Mouse (Mus musculus) liver, postnatal 0 days (tissue): ENCODE results near the gene Harbi1. TPM values are rescaled to one million over a fixed set of nuclear protein-coding genes. Genes with fewer than 3 reads are reported as not detected.
A peak's percentile ranks its signal among the peaks of the same experiment; 100 is the strongest.

Experiments used
- ATAC-seq: fragments of 200-750 bp; cut with Nextera tagmentation; 2 replicates; pipeline ENCODE4 v1.8.0; 2017; ENCODE audit warnings: mild to moderate bottlenecking, moderate library complexity
- DNase-seq: peaks from one replicate; pipeline ENCODE4 v3.0.0-alpha.2; 2016
- H3K27ac ChIP-seq: fragments of 300-500 bp; sonication (generic); 2 replicates; pipeline ENCODE4 v1.5.1; 2014; ENCODE audit warnings: antibody characterized with exemption, moderate library complexity, mild to moderate bottlenecking, low read depth
- H3K27me3 ChIP-seq: fragments of 300-500 bp; sonication (generic); 2 replicates; pipeline ENCODE4 v1.6.1; 2014; ENCODE audit warnings: low read length, control low read depth, mixed read lengths; ENCODE audit not compliant: insufficient read depth
- H3K36me3 ChIP-seq: fragments of 300-500 bp; sonication (generic); replicated peaks from 2 replicates; pipeline ENCODE4 v1.6.1; 2014; ENCODE audit warnings: mild to moderate bottlenecking, control low read depth, low read length, moderate library complexity, mixed read lengths; ENCODE audit not compliant: insufficient read depth
- H3K4me1 ChIP-seq: fragments of 300-500 bp; sonication (generic); 2 replicates; pipeline ENCODE4 v1.6.1; 2014; ENCODE audit warnings: antibody characterized with exemption, mild to moderate bottlenecking, control low read depth; ENCODE audit not compliant: insufficient read depth
- H3K4me2 ChIP-seq: fragments of 300-500 bp; sonication (generic); 2 replicates; pipeline ENCODE4 v1.6.1; 2014; ENCODE audit warnings: low read depth, mild to moderate bottlenecking, low read length, moderate library complexity, mixed read lengths
- H3K4me3 ChIP-seq: fragments of 300-500 bp; sonication (generic); 2 replicates; pipeline ENCODE4 v1.5.1; 2014; ENCODE audit warnings: low read depth, low read length
- H3K9ac ChIP-seq: fragments of 300-500 bp; sonication (generic); replicated peaks from 2 replicates; pipeline ENCODE4 v1.6.1; 2014; ENCODE audit warnings: mild to moderate bottlenecking, moderate library complexity
- H3K9me3 ChIP-seq: fragments of 300-500 bp; sonication (generic); 2 replicates; pipeline ENCODE4 v1.6.1; 2016; ENCODE audit warnings: mild to moderate bottlenecking, control low read depth, low read length, mixed read lengths
- CTCF ChIP-seq: sonication (generic); IDR thresholded peaks from 2 replicates; pipeline ENCODE4 v1.5.1; 2016; ENCODE audit warnings: antibody characterized with exemption, low read depth
- EP300 ChIP-seq: IDR thresholded peaks from 2 replicates; pipeline ENCODE4 v1.6.1; 2016; ENCODE audit warnings: antibody characterized with exemption, low read depth, mild to moderate bottlenecking
- WGBS: fragments of 180-500 bp; shearing (Covaris S2); extraction: QIAGEN DNeasy Blood & Tissue Kit; methylation state at CpG from one replicate; pipeline ENCODE4 v1.1.7; 2014; ENCODE audit not compliant: insufficient replicate concordance; 5-methylcytosine and 5-hydroxymethylcytosine counted together
- polyA plus RNA-seq: library from polyadenylated mRNA; unstranded; fragments of >200 nt; fragmentation: Nextera tagmentation; extraction: Ambion mirVana; gene quantifications from 2 replicates; pipeline ENCODE4 v1.2.1, GENCODE M21; 2015

The Harbi1 gene
- polyA plus RNA-seq, 1 experiment from 2014 or later: 7.7 TPM

DNA sequence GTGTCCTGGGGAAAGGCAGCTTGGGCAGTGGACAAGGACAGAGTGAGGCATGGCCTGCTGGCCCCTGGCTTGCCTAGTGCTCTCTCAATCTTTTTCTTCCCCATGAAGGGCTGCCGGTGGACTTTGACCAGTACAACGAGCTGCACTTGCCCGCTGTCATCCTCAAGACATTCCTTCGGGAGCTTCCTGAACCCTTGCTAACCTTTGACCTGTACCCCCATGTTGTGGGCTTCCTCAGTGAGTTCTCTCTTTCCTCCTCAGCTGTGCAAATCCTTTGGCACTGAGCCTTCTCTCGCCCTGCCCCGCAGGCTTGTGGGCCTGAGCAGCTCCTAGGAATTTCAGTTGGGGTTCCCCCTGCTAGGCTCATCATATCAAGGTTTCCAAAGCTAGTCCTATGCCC lies 40.6 kb upstream of the Harbi1 start:
- no peaks in the 10 kb centered on the region for H3K9me3 ChIP-seq
- WGBS: 75% methylated on average over 6 of the region's 6 CpGs
- no peak overlapping the region for H3K4me3 ChIP-seq
- ATAC-seq: no peak
- no peak for TF ChIP-seq CTCF
- no peak for TF ChIP-seq EP300
- H3K9ac ChIP-seq: no peak overlapping the region
- peaks cover 63% of the 10 kb centered on the region for H3K36me3 ChIP-seq
- H3K27me3 ChIP-seq: no peaks in the 10 kb centered on the region
- no peaks in the 10 kb centered on the region for H3K4me1 ChIP-seq
- H3K27ac ChIP-seq: no peak overlapping the region
- no peak overlapping the region for H3K4me2 ChIP-seq
- DNase-seq: no peak

DNA sequence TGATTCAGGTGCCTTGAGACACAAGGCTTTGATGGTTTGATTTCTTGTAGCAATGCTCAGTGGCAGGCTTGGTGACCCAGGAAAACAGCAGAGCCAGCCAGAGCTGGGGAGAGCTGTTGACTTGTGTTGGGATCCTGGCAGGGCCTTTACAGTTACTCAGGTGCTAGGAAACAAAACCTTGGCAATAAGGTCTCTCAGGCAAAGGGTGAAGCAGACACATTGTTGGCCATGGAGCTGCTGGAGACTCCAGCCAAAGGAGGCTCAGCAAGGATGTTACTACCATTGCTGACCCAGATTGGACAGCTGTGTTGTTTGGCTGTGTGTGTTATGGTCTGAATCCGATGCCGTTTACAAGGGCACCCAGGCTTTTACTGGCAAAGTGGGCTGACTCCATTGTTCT lies 37.1 kb upstream of the Harbi1 start:
- no peak for DNase-seq
- Histone ChIP-seq H3K27me3 (no peaks in the 10 kb centered on the region), H3K36me3 (peaks cover 71% of the 10 kb centered on the region), H3K9me3 (no peaks in the 10 kb centered on the region), H3K4me1 (no peaks in the 10 kb centered on the region), H3K4me2 (no peak overlapping the region), H3K27ac (no peak overlapping the region), H3K9ac (no peak overlapping the region), H3K4me3 (no peak overlapping the region)
- ATAC-seq: no peak
- TF ChIP-seq EP300: no peak
- no peak for TF ChIP-seq CTCF
- 94% methylated on average over 2 of the region's 2 CpGs for WGBS

DNA sequence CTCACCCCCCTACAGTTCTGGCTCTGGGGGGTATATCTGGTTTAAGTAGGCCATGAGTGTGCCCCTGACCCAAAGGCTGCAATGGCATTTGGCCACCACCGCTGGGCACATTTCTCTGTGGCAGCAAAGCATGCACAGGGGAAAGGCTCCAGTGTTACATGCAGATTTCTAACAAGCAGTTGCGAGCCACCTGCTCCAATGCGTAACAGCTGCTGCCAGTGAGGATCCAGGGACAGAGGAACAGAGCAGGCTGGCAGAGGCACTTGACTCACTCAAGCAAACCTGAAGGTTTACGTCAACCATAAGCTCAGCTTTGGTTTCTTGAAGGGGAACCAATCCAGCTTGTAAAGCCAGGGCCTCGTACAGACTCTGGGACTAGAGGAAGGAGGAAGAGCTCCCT lies 35.8 kb upstream of the Harbi1 start:
- no peak for ATAC-seq
- WGBS: 80% methylated on average over 5 of the region's 5 CpGs
- Histone ChIP-seq H3K4me2 (no peak overlapping the region), H3K9ac (no peak overlapping the region), H3K4me1 (no peaks in the 10 kb centered on the region), H3K4me3 (no peak overlapping the region), H3K36me3 (peaks cover 67% of the 10 kb centered on the region), H3K27ac (no peak overlapping the region), H3K27me3 (no peaks in the 10 kb centered on the region), H3K9me3 (no peaks in the 10 kb centered on the region)
- no peak for DNase-seq
- no peak for TF ChIP-seq CTCF
- TF ChIP-seq EP300: no peak

DNA sequence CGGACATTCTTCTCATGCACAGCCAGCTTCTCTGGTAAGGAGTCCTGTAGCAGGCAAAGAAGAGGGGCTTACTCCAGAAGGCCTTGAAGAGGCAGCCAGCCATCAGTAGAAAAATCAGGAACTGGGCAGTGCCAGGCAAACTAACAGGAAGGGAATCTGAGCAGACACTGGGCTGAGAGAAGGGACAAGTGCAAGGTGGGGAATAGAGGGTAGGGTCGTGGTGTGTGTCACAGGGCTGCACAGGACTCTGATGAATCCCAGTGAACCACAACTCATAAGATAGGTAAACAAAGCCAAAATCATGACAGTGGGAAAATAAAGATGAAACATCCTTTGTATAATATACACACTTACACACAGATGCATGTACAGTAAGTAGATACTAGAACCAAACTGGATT lies 34.2 kb upstream of the Harbi1 start:
- Histone ChIP-seq H3K9ac (no peak overlapping the region), H3K27ac (no peak overlapping the region), H3K36me3 (peaks cover 67% of the 10 kb centered on the region), H3K4me1 (no peaks in the 10 kb centered on the region), H3K4me3 (no peak overlapping the region), H3K9me3 (no peaks in the 10 kb centered on the region), H3K27me3 (no peaks in the 10 kb centered on the region), H3K4me2 (no peak overlapping the region)
- ATAC-seq (no peak), DNase-seq (no peak)
- 64% methylated on average over 2 of the region's 2 CpGs for WGBS
- no peak for TF ChIP-seq CTCF
- TF ChIP-seq EP300: no peak

DNA sequence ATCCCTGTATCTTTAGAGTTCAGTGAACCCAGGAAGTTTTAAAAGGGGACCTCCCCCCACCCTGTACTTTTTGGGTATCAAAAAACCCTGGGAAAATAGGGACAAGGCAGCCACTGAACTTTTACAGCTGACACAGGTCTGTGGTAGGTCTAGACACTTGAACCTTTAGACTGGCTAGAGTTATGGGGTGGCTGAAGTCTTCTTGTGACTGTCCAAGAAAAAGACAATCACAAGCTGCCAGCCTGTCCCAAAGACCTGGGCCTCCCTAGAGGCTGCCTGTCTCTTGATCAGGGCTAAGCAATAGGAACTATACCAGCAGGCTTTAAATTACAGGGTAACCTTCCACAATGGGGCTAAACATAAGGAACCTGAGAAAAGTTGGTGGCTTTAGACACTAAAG lies 33.7 kb upstream of the Harbi1 start:
- Histone ChIP-seq H3K27me3 (no peaks in the 10 kb centered on the region), H3K4me2 (no peak overlapping the region), H3K4me3 (no peak overlapping the region), H3K9me3 (no peaks in the 10 kb centered on the region), H3K27ac (no peak overlapping the region), H3K9ac (no peak overlapping the region), H3K36me3 (peaks cover 72% of the 10 kb centered on the region), H3K4me1 (no peaks in the 10 kb centered on the region)
- no peak for DNase-seq
- TF ChIP-seq EP300 (no peak), CTCF (no peak)
- ATAC-seq: no peak

DNA sequence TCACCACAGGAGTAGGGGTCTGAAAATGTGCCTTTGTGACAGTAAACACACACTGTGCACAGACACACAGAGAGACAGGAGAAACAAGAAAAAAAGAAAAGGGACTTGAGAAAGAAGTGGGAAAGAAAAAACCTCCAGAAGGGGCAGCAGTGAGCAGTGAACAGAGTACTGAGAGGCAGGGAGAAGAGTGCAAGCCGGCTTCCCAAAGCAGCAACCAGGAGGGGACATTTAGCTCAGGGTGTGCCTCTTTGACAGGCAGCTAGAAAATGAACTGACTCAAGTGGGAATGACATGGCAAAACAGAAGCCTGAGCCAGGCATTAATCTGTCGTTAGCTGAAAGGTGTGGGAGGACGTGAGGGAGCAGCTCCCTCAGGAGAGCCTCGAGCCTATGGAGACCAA lies 27.8 kb upstream of the Harbi1 start:
- Histone ChIP-seq H3K36me3 (peaks cover 61% of the 10 kb centered on the region), H3K9ac (no peak overlapping the region), H3K4me1 (no peaks in the 10 kb centered on the region), H3K27me3 (no peaks in the 10 kb centered on the region), H3K27ac (no peak overlapping the region), H3K4me2 (no peak overlapping the region), H3K9me3 (no peaks in the 10 kb centered on the region), H3K4me3 (no peak overlapping the region)
- WGBS: 60% methylated on average over 4 of the region's 4 CpGs
- TF ChIP-seq CTCF (peak; percentile 56), EP300 (no peak)
- ATAC-seq (no peak), DNase-seq (peak; percentile 48)

DNA sequence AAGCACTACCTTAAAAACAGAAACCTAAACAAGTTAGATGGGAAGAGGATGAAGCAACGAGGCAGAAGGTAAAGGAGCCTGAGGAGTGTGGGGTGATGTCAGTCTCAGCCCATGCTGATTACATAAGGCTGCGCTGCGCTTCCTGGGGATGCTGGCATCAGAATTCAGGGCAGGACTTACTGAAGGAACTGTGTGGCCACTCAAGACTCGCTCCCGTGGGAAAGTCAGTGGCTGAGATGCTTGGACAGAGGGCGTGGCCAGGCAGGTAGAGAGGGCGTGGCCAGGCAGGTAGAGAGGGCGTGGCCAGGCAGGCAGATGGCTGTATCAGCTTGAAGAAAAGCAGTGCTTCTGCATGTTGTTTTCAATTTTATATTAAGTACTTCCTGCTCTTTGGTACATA lies 26.7 kb upstream of the Harbi1 start:
- Histone ChIP-seq H3K9ac (no peak overlapping the region), H3K4me2 (no peak overlapping the region), H3K27me3 (no peaks in the 10 kb centered on the region), H3K4me3 (no peak overlapping the region), H3K27ac (no peak overlapping the region), H3K4me1 (no peaks in the 10 kb centered on the region), H3K9me3 (no peaks in the 10 kb centered on the region), H3K36me3 (peaks cover 59% of the 10 kb centered on the region)
- WGBS: 79% methylated on average over 8 of the region's 8 CpGs
- DNase-seq (no peak), ATAC-seq (no peak)
- TF ChIP-seq CTCF (no peak), EP300 (no peak)
